Mouse (Mus musculus) lung, postnatal 4 days (tissue): ENCODE measurements around the gene Iqcn.
A peak's percentile ranks its signal among the peaks of the same experiment; 100 is the strongest.

Source experiments
- DNase-seq, 2 experiments: peaks; one replicate each; pipeline ENCODE4 v3.0.0; 2021

Iqcn gene

DNA sequence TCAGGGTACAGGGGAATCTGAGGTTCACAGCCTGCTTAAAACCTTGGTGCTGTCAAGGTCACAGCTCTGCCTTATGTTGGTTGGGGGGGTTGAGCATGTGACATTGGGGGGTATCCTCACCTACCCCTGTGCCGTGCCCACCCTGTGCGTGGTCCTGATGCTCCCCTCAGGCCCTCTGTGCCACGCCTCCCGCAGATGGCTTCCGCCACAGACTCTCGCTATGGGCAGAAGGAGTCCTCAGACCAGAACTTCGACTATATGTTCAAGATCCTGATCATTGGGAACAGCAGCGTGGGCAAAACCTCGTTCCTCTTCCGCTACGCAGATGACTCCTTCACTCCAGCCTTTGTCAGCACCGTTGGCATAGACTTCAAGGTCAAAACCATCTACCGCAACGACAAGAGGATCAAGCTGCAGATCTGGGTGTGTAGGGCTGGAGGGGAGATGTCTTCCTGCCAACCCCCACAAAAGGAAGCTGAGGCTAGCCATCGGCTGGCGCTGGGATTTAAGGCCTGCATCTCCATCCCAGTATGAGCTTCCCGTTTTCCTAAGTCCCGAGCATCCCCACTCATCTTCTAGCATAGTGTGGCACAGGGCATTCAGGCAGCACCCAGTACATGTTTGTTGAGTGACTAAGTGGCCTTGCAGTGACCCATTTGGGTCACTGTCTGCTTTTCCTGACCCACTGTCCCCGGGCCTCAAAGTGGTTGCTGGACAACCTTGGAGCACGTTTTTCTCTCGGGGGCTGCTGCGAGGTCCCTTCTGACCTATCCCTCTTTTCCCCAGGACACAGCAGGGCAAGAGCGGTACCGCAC is 52.6 kb downstream of the Iqcn start:
- peak in 1 of 2 experiments; percentile 26 for DNase-seq

GRCm38 (mm10) chr8:70756476-70757040 is 53.3 kb downstream of the Iqcn start:
- peak in 1 of 2 experiments; percentile 20 for DNase-seq

DNA sequence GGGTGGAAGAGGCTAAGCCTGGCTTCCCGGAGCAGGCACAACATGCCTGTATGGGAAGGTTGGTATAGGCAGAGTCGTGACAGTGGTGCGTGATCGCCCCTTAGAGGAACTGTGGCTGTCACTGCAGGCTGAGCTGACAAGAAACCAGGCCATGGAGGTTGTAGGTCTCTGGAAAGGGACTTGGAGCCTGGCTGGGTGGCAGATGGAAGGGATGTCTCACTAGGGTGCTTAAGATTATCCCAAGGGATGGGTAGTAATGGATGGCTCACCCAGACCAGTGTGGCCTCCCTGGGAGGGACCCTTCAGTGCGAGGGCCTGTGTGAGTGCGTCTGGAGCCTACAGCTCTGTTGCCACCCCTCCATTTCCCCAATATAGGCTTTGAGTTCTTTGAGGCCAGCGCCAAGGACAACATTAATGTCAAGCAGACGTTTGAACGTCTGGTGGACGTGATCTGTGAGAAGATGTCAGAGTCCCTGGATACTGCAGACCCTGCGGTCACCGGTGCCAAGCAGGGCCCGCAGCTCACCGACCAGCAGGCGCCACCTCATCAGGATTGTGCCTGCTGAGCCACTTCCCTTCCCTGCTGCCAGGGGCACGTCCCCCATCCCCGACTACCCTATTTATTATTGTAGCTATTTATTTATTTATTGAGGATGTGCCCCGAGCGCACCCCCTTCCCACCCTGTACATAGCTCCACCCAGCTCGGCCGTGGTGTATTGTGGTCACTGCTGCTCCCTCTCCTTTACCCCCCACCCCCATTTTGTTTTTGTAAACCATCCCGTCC is 54.5 kb downstream of the Iqcn start:
- peak; percentile 43 to 55 for DNase-seq

DNA sequence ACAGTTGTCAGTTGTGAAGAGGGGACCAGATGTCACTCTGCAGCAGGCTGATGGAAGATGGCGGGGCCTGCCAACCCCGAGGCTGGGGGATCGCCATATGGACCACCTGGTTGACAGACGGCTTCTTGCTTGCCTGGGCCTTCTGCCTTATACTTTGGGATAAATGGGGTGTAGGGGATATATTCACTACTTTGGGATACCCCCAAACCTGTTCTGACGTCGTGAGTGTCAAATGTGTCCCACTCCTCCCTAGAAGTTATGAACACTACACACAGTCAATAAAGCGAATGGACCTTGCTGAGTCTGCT is 55.0 kb downstream of the Iqcn start:
- DNase-seq, result peak in 1 of 2 experiments; percentile 23

DNA sequence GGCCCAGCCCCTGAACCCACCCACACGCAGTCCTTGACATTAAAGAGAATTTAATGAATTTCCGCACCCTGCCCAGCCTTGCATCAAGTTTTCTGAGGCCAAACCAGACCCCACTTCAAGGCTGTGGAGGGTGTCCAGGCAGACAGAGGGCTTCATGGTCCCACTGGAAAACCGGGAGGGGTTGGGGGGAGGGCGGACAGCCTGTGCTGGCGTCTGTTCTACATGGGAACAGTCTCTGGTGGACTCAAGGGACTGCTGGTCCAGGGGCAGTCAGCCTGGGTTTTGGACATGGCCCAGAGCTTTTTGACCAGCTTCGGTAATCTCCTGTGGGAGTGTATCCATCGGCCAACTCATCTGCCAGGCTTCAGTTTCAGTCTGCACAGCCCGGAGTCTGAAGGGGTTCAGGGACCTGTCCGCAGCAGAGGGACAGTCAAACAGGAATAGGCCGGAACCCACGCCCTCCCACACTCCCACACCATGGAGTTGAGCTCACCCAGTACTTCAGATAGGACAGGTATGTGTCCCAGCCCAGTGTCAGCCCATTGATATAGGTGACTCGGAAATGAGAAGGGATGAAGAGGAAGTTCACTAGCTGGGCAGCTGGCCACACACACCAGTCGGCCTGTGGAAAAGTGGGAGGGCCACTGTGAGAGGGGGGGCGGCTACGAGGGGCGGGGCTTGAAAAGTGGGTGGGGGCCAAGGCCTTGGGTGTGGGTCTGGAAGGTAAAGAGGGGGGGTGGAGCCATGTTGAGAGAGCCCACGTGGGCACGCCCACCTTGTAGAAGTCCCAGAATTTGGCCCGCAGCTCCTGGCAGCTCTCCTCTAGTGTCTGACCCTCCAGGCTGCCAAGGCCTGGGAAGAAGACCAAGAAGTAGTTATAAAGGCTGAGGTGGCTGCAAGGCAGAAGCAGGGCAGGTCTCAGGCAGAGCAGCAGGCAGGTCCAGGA is 55.6 kb downstream of the Iqcn start:
- DNase-seq, result peak; percentile 66 to 80

DNA sequence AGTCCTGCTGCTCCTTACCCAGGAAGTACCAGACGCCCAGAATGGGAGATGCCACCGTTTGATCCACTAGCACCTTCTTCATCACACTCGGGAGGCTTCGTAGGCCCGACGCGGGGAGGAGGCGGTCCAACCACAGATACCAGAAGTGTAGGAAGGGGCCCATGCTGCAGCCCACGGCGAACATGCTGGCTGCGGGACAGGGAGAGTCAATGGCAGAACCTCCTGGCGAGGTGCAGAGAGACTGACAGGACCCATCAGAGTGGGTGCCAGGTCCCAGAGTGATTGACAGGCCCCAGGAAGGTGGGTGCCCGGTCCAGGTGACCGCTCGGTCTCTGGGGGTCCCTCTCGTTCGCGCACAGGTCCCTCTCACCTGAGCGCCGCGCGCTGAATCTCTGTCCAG is 57.1 kb downstream of the Iqcn start:
- no peak for DNase-seq

- peak; percentile 97 to 98 for DNase-seq
These were observed 57.6 kb downstream of the Iqcn start, which contains the start of gene Mpv17l2 for GRCm38 (mm10) chr8:70760775-70761406. Gene Mpv17l2, minus strand, starts transcription at chr8:70760946.

DNA sequence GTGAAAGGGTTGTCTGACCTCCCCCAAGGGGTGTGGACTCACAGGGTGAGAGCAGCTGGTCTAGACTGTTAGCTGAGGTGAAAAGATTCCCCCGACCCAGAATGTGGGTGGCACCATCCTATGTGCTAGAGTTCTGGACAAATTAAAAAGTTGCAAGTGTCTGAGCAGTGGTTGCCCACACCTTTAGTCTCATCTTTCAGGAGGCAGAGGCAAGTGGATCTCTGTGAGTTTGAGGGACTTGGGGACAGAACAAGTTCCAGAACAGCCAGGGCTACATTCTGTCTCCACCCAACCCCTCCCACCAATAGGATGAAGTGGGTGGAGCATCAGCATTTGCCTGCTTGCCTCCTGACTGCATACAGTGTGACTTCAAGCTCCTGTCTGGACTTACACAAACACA is 58.9 kb downstream of the Iqcn start:
- no peak for DNase-seq

DNA sequence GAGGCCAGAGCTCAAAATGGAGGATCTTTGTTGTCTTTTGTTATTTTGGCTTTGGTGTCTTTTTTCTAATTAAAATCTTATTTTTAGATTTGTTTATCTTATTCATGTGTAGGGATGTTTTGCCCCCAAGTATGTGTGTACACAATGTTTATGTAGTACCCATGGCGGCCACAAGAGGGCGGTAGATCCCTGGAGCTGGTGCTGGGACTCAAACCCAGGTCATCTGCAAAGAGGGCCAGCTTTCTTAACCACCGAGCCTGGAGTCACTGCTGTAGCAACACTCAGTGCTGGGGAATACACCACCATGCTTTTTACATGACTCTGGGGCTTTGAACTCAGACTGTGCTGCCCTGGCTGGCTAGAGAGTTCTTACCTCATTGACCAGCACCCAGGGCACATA is 60.1 kb downstream of the Iqcn start:
- DNase-seq, result peak in 1 of 2 experiments; percentile 72

DNA sequence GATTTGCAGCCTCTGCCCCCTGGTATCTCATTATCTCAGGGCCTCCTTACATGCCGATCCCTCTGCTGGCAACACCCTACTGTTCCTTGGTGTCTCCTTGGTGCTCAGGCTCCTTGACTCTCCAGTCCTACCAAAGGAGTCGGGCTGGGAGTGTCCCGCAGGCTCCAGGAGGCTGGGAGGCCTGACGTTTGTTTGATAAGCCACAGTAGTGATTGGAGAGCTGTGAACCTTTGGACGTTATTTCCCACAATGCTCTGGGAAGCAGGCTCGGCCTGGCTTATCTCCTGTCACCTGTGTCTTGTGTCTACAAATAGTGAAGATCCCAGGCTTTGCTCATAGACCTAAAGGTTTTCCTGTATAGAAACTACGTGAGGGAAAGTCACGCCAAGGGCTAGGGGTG is 60.8 kb downstream of the Iqcn start:
- DNase-seq, result no peak

- no peak for DNase-seq
These were observed 61.4 kb downstream of the Iqcn start for GRCm38 (mm10) chr8:70764676-70765075.

DNA sequence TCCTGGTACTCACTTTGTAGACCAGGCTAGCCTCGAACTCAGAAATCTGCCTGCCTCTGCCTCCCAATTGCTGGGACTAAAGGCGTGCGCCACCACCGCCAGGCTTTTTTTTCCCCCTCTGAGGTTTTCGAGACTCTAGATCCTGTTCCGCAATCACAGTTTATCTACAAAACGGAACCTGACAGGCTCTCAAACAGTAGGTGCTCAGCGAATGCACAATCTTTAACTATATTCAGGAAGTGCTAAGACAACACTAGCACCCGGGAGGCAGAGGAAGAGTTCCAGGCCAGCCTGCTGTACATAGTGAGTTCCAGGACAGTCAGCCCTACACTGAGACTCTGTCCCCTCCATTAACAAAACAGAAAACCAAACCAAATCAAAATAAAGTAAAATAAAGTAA is 62.1 kb downstream of the Iqcn start:
- DNase-seq, result no peak

DNA sequence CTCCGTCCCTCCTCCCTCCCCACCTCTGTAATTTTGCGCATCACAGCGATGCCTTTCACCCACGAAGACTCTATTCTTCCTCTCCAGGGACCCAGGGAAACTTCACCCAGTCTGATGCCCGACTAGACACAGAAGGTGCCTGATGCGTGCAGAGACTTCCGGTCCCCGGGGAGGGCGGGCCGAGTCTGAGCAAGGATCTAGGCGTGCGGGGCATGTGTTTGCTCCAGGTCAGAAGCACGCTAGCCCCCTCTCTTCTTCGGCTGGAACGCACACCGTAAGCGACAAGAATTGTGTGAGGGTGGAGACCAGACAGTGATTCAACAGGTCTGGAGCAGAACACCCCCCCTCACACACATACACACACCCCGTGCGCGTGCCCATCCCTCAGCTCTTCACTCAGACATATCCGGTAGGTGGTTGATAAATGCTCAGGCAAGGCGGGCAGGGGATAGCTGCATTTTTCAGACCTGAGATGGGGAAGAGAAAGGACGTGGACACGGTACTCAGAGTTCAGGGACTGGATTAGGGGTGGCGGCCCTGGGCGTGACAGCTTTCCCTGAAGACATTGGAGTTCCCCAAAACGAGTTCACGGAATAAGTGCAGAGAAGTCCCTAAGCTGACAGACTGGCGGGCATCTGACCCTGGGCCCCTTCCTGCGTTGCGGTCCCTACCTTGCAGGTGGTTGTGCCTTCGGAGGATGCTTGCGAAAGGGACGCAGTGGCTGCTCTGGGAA is 62.7 kb downstream of the Iqcn start:
- DNase-seq, result peak; percentile 68 to 69

DNA sequence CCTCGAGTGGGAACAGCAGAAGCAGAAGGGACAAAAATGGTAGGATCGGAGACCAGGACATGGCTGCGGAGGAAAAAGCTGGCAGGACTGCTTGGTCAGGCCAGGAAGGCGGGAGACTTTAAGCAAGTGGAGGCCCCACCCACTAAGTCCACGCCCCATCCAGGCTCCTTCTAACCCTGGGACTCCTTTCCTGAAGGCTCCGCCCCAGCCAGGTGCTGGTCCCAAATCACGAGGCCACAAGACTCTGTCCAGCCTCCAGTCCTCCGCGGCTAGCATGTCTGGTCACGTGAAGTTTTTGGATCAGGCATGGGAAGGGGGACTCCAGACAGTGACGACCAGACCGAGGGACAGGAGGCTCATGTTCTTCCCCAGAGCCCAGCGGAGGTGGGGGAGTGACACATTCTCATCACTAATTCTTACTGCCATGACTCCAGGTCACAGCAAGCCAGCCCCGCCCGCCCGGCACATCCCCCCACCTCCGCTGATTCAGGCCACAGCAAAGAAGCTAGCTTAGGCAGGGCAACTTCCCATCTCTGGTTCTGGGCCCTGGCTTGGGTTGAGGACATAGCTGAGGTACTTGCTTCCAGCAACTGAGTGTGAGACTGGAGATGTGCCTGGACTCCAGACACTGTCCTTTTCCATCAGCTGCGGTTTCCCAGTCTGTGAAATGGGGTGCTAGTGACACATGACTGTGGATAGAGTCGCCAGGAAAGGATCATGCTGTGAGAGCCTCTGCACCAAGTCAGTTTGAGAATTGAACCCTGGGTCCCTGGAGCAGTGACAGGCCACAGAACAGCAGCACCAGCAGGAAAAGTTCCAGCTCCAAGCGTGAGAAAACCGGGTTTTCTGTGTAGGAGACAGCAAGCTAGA is 63.5 kb downstream of the Iqcn start:
- peak; percentile 86 to 90 for DNase-seq
